In genomic region chr8:121887547-121887946, GRCm38 (mm10) we compare ENCODE assay signal across 37 mouse cellular contexts. TPM values are rescaled to one million over a fixed set of nuclear protein-coding genes. Genes with fewer than 3 reads are reported as not detected.
"Had no signal": no experiment of that assay in that cellular context is flagged by ENCODE, and none has a peak within 500 bp of the region (broad histone marks: within the 10 kb centered on the region; RNA-seq: fewer than 3 reads in every experiment).

No protein-coding gene starts in this region.

- H3K27me3 ChIP-seq: heart, embryonic 13.5 days; heart, embryonic 15.5 days; intestine, embryonic 15.5 days; limb, embryonic 13.5 days; limb, embryonic 15.5 days; liver, embryonic 12.5 days had no signal

- H3K4me1 ChIP-seq: heart, embryonic 15.5 days; intestine, embryonic 15.5 days; limb, embryonic 13.5 days; limb, embryonic 15.5 days had no signal

- H3K4me2 ChIP-seq: heart, embryonic 11.5 days; heart, embryonic 13.5 days; heart, embryonic 15.5 days; hindbrain, embryonic 14.5 days; intestine, embryonic 15.5 days; limb, embryonic 13.5 days; limb, embryonic 15.5 days; liver, embryonic 12.5 days had no signal

- H3K9me3 ChIP-seq: heart, embryonic 13.5 days; heart, embryonic 15.5 days; intestine, embryonic 15.5 days; limb, embryonic 13.5 days; limb, embryonic 15.5 days; liver, embryonic 12.5 days had no signal

- H3K27ac ChIP-seq: heart, adult 2 months; heart, embryonic 13.5 days; heart, embryonic 15.5 days; hindbrain, embryonic 14.5 days; intestine, embryonic 15.5 days; layer of hippocampus, adult 2 months; left cerebral cortex, adult 2 months; limb, embryonic 13.5 days; limb, embryonic 15.5 days; liver, embryonic 12.5 days had no signal

- DNase-seq: gastrocnemius, postnatal 14 days; gastrocnemius, postnatal 36 days; heart, adult 11 months; heart, adult 2 months; heart, postnatal 14 days; heart, postnatal 36 days; kidney, adult 18-20 months; kidney, adult 8-10 months; kidney, postnatal 10 days; kidney, postnatal 25 days; kidney, postnatal 4 days; left cerebral cortex, postnatal 4 days had no signal

- H3K4me3 ChIP-seq: heart, adult 2 months; heart, embryonic 13.5 days; heart, embryonic 15.5 days; intestine, embryonic 15.5 days; layer of hippocampus, adult 2 months; left cerebral cortex, adult 2 months; limb, embryonic 13.5 days; limb, embryonic 15.5 days; liver, embryonic 12.5 days had no signal

- ATAC-seq: hindbrain, embryonic 16.5 days; inflammation-experienced regulatory T-cells, adult 6 months; intestine, embryonic 15.5 days; intestine, postnatal 0 days; liver, embryonic 12.5 days had no signal

- H3K9ac ChIP-seq: heart, embryonic 13.5 days; heart, embryonic 15.5 days; hindbrain, embryonic 14.5 days; intestine, embryonic 15.5 days; limb, embryonic 13.5 days; limb, embryonic 15.5 days; liver, embryonic 12.5 days had no signal

RNA-seq across cellular contexts. Expression of gene Car5a, which starts 57.2 kb away (rescaled TPM):
- total RNA-seq: gastrocnemius, adult 18-20 months; gastrocnemius, adult 8-10 months; gastrocnemius, postnatal 14 days; gastrocnemius, postnatal 36 days; heart, adult 2 months; heart, postnatal 14 days; heart, postnatal 36 days; hematopoietic stem cell, adult 5-6 weeks; layer of hippocampus, adult 2 months; layer of hippocampus, postnatal 10 days; layer of hippocampus, postnatal 25 days; left cerebral cortex, adult 2 months; left cerebral cortex, postnatal 25 days had no signal
- polyA plus RNA-seq: gonadal fat pad, adult 2 months; heart, adult 2 months; heart, embryonic 11.5 days; heart, embryonic 15.5 days; heart, postnatal 0 days; hindbrain, embryonic 11.5 days; hindbrain, embryonic 14.5 days; inflammation-experienced regulatory T-cells, adult 6 months; kidney, embryonic 14.5 days; kidney, embryonic 16.5 days; limb, embryonic 11.5 days; limb, embryonic 13.5 days; limb, embryonic 15.5 days had no signal
